Mouse (Mus musculus) macrophage (primary cell): Measurements from ENCODE around the gene Hoxd11. TPM values are rescaled to one million over a fixed set of nuclear protein-coding genes. Genes with fewer than 3 reads are reported as not detected.

Source experiments
- H3K27ac ChIP-seq: fragments of 350-480 bp; formaldehyde crosslinking; 2 replicates; pipeline ENCODE4 v1.9.0; 2021
- H3K36me3 ChIP-seq: fragments of 350-480 bp; formaldehyde crosslinking; 2 replicates; pipeline ENCODE4 v1.9.0; 2021; ENCODE audit errors: inconsistent target
- H3K4me3 ChIP-seq: fragments of 350-480 bp; formaldehyde crosslinking; 2 replicates; pipeline ENCODE4 v1.9.0; 2021; ENCODE audit errors: inconsistent target
- H3K79me2 ChIP-seq: fragments of 350-480 bp; formaldehyde crosslinking; 2 replicates; pipeline ENCODE4 v1.9.0; 2021; ENCODE audit errors: inconsistent target
- WGBS: methylation state at CpG from one replicate; pipeline ENCODE4 v1.1.7; 2026; ENCODE audit warnings: inconsistent platforms; ENCODE audit not compliant: missing documents; 5-methylcytosine and 5-hydroxymethylcytosine counted together
- polyA plus RNA-seq: library from polyadenylated mRNA; stranded (reverse); fragments of 250-400 nt; gene quantifications from 3 replicates; pipeline ENCODE4 v1.2.4, GENCODE M21; 2018; ENCODE audit warnings: inconsistent platforms

Gene Hoxd11
- polyA plus RNA-seq, 1 experiment from 2014 or later = not detected

GRCm38 (mm10) chr2:74702820-74703219, 23.5 kb downstream of the Hoxd11 start:
- WGBS = 49% methylated on average over 6 of the region's 6 CpGs
- Histone ChIP-seq H3K27ac (no peak overlapping the region), H3K4me3 (no peak overlapping the region), H3K79me2 (no peaks in the 10 kb centered on the region), H3K36me3 (no peaks in the 10 kb centered on the region)

DNA sequence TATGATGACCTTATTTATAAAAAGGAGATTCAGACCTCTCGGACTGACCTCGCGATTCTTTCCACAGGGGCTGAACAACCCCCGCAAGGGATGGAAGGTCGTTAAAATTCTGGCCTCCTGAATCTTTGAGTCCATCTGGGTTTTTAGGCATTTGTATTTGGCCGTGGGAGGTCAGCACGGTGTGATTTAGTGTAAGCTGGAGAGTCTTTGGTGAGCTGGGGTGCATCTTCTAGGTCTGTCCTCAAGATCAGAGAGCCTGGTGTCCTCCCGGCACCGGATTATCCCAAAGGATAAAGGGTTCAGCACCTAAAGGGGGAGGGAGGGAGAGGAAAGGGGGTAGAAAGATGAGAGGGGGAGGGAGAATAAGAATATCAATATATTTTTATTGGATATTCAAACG, 24.0 kb downstream of the Hoxd11 start:
- Histone ChIP-seq H3K36me3 (no peaks in the 10 kb centered on the region), H3K4me3 (no peak overlapping the region), H3K79me2 (no peaks in the 10 kb centered on the region), H3K27ac (no peak overlapping the region)
- 26% methylated on average over 9 of the region's 10 CpGs for WGBS

DNA sequence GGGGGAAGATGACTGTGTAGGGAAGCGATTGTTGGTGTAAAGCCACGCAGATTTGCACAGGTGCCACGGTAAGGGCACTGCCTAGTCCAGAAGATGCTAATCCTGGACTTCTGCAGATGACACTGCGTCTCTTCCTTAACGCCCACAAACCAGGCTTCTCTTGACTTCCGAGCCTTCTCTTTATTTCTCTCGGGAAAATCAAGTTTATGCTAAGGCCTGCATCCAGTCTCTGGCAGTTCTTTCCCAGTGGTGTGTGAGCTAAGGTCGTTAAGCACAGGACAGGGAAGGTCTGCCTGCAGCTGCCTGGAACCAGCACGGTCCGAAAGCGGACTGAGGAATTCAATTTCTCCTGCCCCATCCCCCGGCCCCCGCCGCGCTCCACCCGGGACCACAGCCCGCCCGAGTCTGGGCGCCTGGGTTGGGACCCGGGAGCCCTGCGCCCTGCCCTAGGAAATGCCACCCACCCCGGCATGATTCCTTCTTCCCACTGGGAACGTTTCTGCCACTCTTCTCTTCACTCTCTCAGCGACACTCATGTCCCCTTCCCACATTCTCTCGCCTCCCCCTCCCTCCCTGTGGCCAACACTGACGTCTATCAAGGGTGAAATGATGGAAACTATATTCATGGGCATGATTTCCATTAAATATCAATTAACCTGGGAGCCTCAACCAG, 24.5 kb downstream of the Hoxd11 start:
- WGBS = 12% methylated on average over 26 of the region's 26 CpGs
- H3K79me2 ChIP-seq = no peaks in the 10 kb centered on the region
- no peaks in the 10 kb centered on the region for H3K36me3 ChIP-seq
- H3K4me3 ChIP-seq = no peak overlapping the region
- no peak overlapping the region for H3K27ac ChIP-seq

DNA sequence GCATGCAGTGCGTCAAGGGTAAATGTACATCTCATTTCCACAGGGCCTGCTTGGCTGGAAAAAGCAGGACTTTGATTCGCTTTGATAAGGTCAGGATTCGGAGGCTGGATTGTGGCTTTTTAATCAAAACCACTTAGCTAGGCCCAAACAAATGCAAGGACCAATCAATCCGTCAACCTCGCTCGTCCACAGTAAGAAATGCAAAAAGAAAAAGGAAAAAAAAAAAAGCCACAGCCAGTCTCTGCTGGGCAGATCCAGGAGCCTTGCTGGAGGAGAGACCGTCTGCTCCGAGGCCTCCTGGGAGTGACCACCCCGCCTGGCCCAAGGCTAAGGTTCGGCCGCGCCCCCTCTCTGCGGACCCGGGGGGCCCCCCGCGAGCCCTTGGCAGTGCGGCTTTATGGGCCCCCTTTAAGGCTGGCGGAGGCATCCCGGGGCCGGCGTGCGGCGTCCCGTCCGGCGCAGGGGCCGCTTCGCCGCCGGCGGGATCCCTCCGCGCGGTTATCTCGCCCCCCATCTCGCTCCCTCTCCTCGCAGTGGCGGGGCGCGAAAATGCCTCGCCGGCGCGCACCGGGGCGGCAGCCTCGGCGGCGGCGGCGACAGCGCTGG, 25.1 kb downstream of the Hoxd11 start, which contains the start of gene Hoxd8:
Gene Hoxd8 (plus strand): TSS at position 223 of the 606 bp plus-strand sequence.
- no peak within 1 kb of the TSS for H3K4me3 ChIP-seq
- no peak within 1 kb of the TSS for H3K27ac ChIP-seq
- no peaks in the 10 kb centered on the region for H3K36me3 ChIP-seq
- H3K79me2 ChIP-seq = no peaks in the 10 kb centered on the region
- 7% methylated on average over 43 of the region's 52 CpGs for WGBS

DNA sequence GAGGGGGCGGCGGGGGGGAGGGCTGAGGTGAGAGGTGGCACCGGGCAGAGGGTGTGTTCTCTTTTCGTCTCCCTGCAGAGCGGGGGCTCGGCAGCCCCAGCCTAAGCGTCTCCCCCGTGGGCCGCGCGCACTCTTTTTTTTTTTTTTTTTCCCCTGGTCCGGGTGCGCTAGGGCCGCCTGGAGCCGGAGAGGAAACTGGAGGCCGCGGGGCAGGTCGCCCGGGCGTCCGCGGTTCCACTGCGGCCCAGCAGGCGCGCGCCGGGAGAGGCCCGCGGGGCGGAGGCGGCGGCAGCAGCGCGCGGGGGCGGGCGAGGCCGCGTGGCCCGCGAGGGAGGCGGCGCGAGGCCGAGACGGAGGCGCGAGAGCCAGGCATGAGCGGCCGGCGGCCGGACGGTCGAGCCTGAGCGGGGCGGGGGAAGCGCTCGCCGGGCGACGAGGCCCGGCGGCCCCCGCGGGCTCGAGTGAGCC, 25.7 kb downstream of the Hoxd11 start:
- Histone ChIP-seq H3K4me3 (no peak overlapping the region), H3K27ac (no peak overlapping the region)
- under 1% methylated on average over 59 of the region's 66 CpGs for WGBS

GRCm38 (mm10) chr2:74705467-74706089, 26.2 kb downstream of the Hoxd11 start:
- Histone ChIP-seq H3K4me3 (no peak overlapping the region), H3K36me3 (no peaks in the 10 kb centered on the region), H3K79me2 (no peaks in the 10 kb centered on the region), H3K27ac (no peak overlapping the region)
- 1% methylated on average over 71 of the region's 85 CpGs for WGBS

More for the DNA sequence above, 25.7 kb downstream of the Hoxd11 start:
- Histone ChIP-seq H3K79me2 (no peaks in the 10 kb centered on the region), H3K36me3 (no peaks in the 10 kb centered on the region)

GRCm38 (mm10) chr2:74706393-74706960, 27.1 kb downstream of the Hoxd11 start:
- WGBS = 16% methylated on average over 12 of the region's 13 CpGs
- H3K4me3 ChIP-seq = no peak overlapping the region
- H3K27ac ChIP-seq = no peak overlapping the region

GRCm38 (mm10) chr2:74707599-74707998, 28.2 kb downstream of the Hoxd11 start:
- H3K4me3 ChIP-seq = no peak overlapping the region
- no peaks in the 10 kb centered on the region for H3K79me2 ChIP-seq
- WGBS = 32% methylated on average over 7 of the region's 7 CpGs
- H3K36me3 ChIP-seq = no peaks in the 10 kb centered on the region
- H3K27ac ChIP-seq = no peak overlapping the region

More at GRCm38 (mm10) chr2:74706393-74706960, 27.1 kb downstream of the Hoxd11 start:
- H3K36me3 ChIP-seq = no peaks in the 10 kb centered on the region
- no peaks in the 10 kb centered on the region for H3K79me2 ChIP-seq

DNA sequence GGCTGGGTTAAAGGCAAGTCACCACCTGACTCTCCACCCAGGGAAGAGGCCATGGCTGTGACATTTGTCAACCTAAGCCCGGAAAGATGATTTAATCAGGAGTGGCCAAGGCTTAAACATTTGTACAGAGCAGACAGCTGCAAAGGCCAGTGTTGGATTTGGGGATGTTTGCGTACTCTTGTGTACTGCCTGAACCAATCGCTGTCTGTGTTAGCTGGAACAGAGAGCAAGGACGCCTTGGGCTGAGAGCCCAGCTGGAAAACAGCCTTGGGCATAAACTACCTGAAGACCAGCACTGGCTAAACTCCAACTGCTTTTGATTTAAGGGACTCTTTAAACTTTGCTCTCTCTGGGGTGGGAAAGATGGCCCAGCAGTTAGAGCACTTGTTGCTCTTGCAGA, 29.3 kb downstream of the Hoxd11 start:
- H3K79me2 ChIP-seq = no peaks in the 10 kb centered on the region
- no peak overlapping the region for H3K4me3 ChIP-seq
- no peak overlapping the region for H3K27ac ChIP-seq
- H3K36me3 ChIP-seq = no peaks in the 10 kb centered on the region
- WGBS = 60% methylated on average over 4 of the region's 4 CpGs

- H3K36me3 ChIP-seq = no peaks in the 10 kb centered on the region
- no peak overlapping the region for H3K27ac ChIP-seq
- no peaks in the 10 kb centered on the region for H3K79me2 ChIP-seq
- H3K4me3 ChIP-seq = no peak overlapping the region
- WGBS = 28% methylated on average over 5 of the region's 5 CpGs
These were observed 30.4 kb downstream of the Hoxd11 start for GRCm38 (mm10) chr2:74709465-74710419.

DNA sequence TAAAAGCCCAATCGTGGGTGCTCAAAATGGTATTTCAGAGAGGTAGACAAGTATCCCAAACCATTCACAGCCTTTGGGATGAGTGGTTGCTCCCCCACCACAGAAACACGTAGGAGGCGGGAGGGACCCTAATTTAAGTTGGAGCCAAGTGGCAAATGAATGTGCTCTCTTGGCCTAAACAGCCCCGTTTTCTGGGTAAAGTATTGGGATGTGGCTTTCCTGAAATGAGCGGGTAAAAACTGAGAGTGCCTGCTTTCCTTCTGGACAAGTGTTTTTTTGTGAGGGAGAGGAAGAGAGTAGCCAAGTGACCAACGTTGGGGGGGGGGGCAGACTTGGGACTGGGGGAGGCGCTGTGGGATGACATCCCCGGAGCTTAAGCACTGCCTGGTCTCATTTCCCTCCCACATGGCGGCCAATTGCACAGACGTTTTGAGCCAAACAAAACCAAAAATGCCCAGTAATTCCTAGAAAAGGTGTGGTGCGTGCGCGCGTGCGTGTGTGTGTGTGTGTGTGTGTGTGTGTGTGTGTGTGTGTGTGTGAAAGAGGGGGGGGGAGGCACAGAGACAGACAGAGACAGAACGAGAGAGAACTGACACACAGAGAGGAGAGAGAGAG, 31.7 kb downstream of the Hoxd11 start:
- H3K4me3 ChIP-seq = no peak overlapping the region
- no peaks in the 10 kb centered on the region for H3K79me2 ChIP-seq
- 12% methylated on average over 15 of the region's 16 CpGs for WGBS
- H3K27ac ChIP-seq = no peak overlapping the region
- H3K36me3 ChIP-seq = no peaks in the 10 kb centered on the region

DNA sequence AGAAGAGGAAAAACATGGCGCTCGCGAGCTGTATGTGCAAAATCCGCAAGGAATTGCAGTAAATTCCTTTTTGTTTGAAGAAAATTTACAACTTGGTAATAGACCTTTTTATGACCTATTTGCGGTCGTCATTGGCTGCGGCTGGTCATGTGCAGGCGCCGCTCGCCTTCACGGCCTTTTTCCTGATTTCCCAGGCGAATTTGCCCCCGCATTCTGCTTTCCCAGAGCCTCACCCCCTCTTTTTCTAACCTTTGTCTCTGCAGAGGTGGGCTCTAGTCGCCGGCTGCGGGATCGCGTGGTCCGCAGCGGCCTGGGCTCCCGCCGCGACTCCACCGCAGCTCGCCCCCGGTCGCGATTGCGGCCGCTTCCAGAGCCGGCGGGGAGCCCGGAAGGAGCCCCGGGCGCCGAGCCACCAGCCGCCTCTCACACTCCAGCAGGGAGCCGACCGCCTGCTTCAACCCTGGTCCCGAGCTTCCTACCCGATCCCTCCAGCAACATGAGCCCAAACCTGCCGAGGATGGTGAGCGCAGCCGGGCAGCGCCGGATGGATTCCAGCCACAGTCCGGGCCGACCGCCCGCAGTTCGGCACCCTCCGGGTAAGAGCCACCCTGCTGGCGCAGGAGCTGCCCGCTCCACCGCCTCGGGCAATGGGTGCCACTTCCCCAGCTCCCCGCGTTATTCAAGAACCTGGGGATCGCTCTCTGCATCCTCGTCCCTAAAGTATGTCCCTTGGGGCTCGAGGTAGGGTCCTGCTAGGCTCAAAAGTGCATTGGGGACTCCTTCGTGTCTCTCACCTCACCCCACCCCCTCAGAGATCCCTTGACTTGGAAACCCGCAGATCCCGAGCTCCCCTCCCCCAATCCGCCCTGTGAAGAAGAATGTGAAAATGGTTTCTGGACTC, 32.6 kb downstream of the Hoxd11 start, which contains the start of the genes Hoxd3 and Hoxd4:
Gene Hoxd3 (plus strand): TSS at position 207 of the 901 bp plus-strand sequence.
Gene Hoxd4 (plus strand): TSS at position 209 of the 901 bp plus-strand sequence.
- 4% methylated on average over 65 of the region's 65 CpGs for WGBS
- Histone ChIP-seq H3K79me2 (no peaks in the 10 kb centered on the region), H3K36me3 (no peaks in the 10 kb centered on the region), H3K4me3 (no peak within 1 kb of the TSS), H3K27ac (no peak within 1 kb of the TSS)
